Mouse (Mus musculus) stomach, postnatal 0 days (tissue): ENCODE measurements around the gene Klhl1.

Source experiments
- CTCF ChIP-seq: IDR thresholded peaks from 2 replicates; pipeline ENCODE4 v1.5.1; 2016; ENCODE audit warnings: antibody characterized with exemption, low read depth, mild to moderate bottlenecking, moderate library complexity
- EP300 ChIP-seq: optimal IDR thresholded peaks from 2 replicates; pipeline ENCODE3; 2016; ENCODE audit warnings: antibody characterized with exemption

DNA sequence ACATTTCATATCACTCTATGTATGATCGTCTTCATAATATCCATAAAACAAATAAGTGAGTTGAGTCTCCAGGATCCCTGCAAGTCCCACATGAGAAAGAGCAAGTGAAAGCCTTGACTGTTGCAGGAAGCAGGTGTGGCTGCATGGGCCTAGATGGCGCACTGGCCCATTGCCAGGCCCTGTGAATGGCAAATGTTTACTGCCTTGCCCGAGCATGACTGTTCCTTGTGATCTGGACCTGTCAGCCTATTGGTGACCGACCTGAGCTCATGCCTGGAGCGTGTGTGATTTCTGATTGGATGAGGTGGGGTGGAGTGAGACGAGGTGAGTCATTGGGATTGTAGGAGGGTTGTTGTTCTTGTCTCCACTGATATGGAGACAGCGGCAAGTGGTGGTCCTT is 411.5 kb downstream of the Klhl1 start:
- TF ChIP-seq EP300 = no peak
- no peak for TF ChIP-seq CTCF
